11 mouse cellular contexts compared by ENCODE assay signal in genomic region chr13:98476175-98476838, GRCm38 (mm10). TPM values are rescaled to one million over a fixed set of nuclear protein-coding genes. Genes with fewer than 3 reads are reported as not detected.
DNase-seq lines count a peak whose midpoint lies in the region; ATAC-seq and TF ChIP-seq lines count a peak whose summit lies in the region.
"Had no signal": no experiment of that assay in that cellular context is flagged by ENCODE, and none has a peak within 500 bp of the region (broad histone marks: within the 10 kb centered on the region; RNA-seq: fewer than 3 reads in every experiment).

No protein-coding gene starts in this region.

- H3K4me2 ChIP-seq in forebrain, embryonic 13.5 days = no peak overlapping the region
- peak overlapping the region; percentile 30; the same call in 1 of the 2 replicates for H3K4me2 ChIP-seq in kidney, embryonic 15.5 days
- no peak overlapping the region for H3K4me2 ChIP-seq in hindbrain, postnatal 0 days (ENCODE audit: low read depth, low read length)
- H3K4me2 ChIP-seq: liver, embryonic 15.5 days had no signal

- no peak overlapping the region for H3K9ac ChIP-seq in forebrain, embryonic 13.5 days
- H3K9ac ChIP-seq in kidney, embryonic 15.5 days = no peak overlapping the region
- no peak overlapping the region for H3K9ac ChIP-seq in hindbrain, postnatal 0 days (replicated peaks; ENCODE audit: low read length)
- H3K9ac ChIP-seq: liver, embryonic 15.5 days had no signal

- peaks cover 30% of the 10 kb centered on the region for H3K27me3 ChIP-seq in forebrain, embryonic 10.5 days (ENCODE audit: poor library complexity, severe bottlenecking)
- no peaks in the 10 kb centered on the region; the same call in 1 of the 2 replicates for H3K27me3 ChIP-seq in forebrain, embryonic 13.5 days
- peaks cover 23% of the 10 kb centered on the region for H3K27me3 ChIP-seq in kidney, embryonic 15.5 days
- H3K27me3 ChIP-seq in hindbrain, postnatal 0 days (ENCODE audit: insufficient read depth, low read length) = no peaks in the 10 kb centered on the region
- H3K27me3 ChIP-seq: liver, embryonic 15.5 days had no signal

- H3K4me3 ChIP-seq in forebrain, embryonic 10.5 days = no peak overlapping the region
- no peak overlapping the region for H3K4me3 ChIP-seq in forebrain, embryonic 13.5 days
- no peak overlapping the region for H3K4me3 ChIP-seq in kidney, embryonic 15.5 days (replicated peaks)
- no peak overlapping the region for H3K4me3 ChIP-seq in hindbrain, postnatal 0 days (ENCODE audit: low read length)
- H3K4me3 ChIP-seq: liver, embryonic 15.5 days had no signal

- no peak for ATAC-seq in forebrain, embryonic 13.5 days
- peak; percentile 41 for ATAC-seq in kidney, embryonic 15.5 days (replicated peaks; ENCODE audit: low FRiP score)
- no peak for ATAC-seq in hindbrain, postnatal 0 days
- no peak for ATAC-seq in megakaryocyte, adult 5-6 weeks (ENCODE audit: poor library complexity, severe bottlenecking)
- ATAC-seq: activated CD4-positive, CD25-positive, alpha-beta regulatory T cell, adult 4 months; inflammation-experienced regulatory T-cells, adult 6 months had no signal

- no peak for DNase-seq in forebrain, embryonic 10.5 days (ENCODE audit: extremely low spot score, low spot score)
- DNase-seq in kidney, adult 9 months = no peak
- DNase-seq in brain, adult 2 months (ENCODE audit: low read depth, low spot score) = peak; percentile 11
- peak; percentile 17 for DNase-seq in hindbrain, postnatal 0 days (ENCODE audit: low spot score)
- no peak for DNase-seq in right cerebral cortex, adult 18-20 months

- H3K4me1 ChIP-seq in forebrain, embryonic 10.5 days = peaks cover 20% of the 10 kb centered on the region
- peaks cover 8% of the 10 kb centered on the region; the same call in 1 of the 2 replicates for H3K4me1 ChIP-seq in forebrain, embryonic 13.5 days
- peaks cover 32% of the 10 kb centered on the region for H3K4me1 ChIP-seq in kidney, embryonic 15.5 days
- H3K4me1 ChIP-seq in hindbrain, postnatal 0 days (ENCODE audit: insufficient read depth, low read length) = no peaks in the 10 kb centered on the region
- H3K4me1 ChIP-seq: liver, embryonic 15.5 days had no signal

- H3K27ac ChIP-seq in forebrain, embryonic 10.5 days = peak overlapping the region; percentile 76
- no peak overlapping the region for H3K27ac ChIP-seq in forebrain, embryonic 13.5 days
- peak overlapping the region; percentile 78 for H3K27ac ChIP-seq in kidney, embryonic 15.5 days
- no peak overlapping the region; the same call in 1 of the 2 replicates for H3K27ac ChIP-seq in hindbrain, postnatal 0 days
- H3K27ac ChIP-seq: liver, embryonic 15.5 days had no signal

- WGBS in forebrain, embryonic 10.5 days = 45% methylated on average over 14 of the region's 14 CpGs
- WGBS in forebrain, embryonic 13.5 days = 33% methylated on average over 13 of the region's 14 CpGs
- 23% methylated on average over 14 of the region's 14 CpGs for WGBS in kidney, embryonic 15.5 days
- 29% methylated on average over 14 of the region's 14 CpGs for WGBS in hindbrain, postnatal 0 days

- no peaks in the 10 kb centered on the region for H3K36me3 ChIP-seq in forebrain, embryonic 10.5 days (replicated peaks)
- no peaks in the 10 kb centered on the region for H3K36me3 ChIP-seq in forebrain, embryonic 13.5 days (ENCODE audit: poor library complexity, severe bottlenecking)
- no peaks in the 10 kb centered on the region for H3K36me3 ChIP-seq in kidney, embryonic 15.5 days
- no peaks in the 10 kb centered on the region for H3K36me3 ChIP-seq in hindbrain, postnatal 0 days (ENCODE audit: insufficient read depth, low read length)
- H3K36me3 ChIP-seq: liver, embryonic 15.5 days had no signal

- no peaks in the 10 kb centered on the region for H3K9me3 ChIP-seq in forebrain, embryonic 10.5 days
- H3K9me3 ChIP-seq in forebrain, embryonic 13.5 days (replicated peaks) = no peaks in the 10 kb centered on the region
- H3K9me3 ChIP-seq in kidney, embryonic 15.5 days (replicated peaks) = no peaks in the 10 kb centered on the region
- no peaks in the 10 kb centered on the region for H3K9me3 ChIP-seq in hindbrain, postnatal 0 days (ENCODE audit: low read length)
- H3K9me3 ChIP-seq: liver, embryonic 15.5 days had no signal

- no peak for TF ChIP-seq CTCF in hindbrain, postnatal 0 days (IDR thresholded peaks at IDR 0.05; ENCODE audit: low read depth)

RNA-seq across cellular contexts. Expression of gene Gm10320, which starts 15.5 kb away (rescaled TPM):
- polyA plus RNA-seq in forebrain, embryonic 10.5 days (2016; fragmentation: Nextera tagmentation; extraction: Ambion mirVana) = 1.2 and 1.3 TPM in 2 replicates
- 0.81 and 2.6 TPM in 2 replicates for polyA plus RNA-seq in forebrain, embryonic 13.5 days (2015; fragmentation: Nextera tagmentation; extraction: Ambion mirVana)
- polyA plus RNA-seq in kidney, embryonic 15.5 days (2015; fragmentation: Nextera tagmentation; extraction: Ambion mirVana) = 1.1 and 2.6 TPM in 2 replicates
- 0.52 TPM in 1 of 2 replicates, not detected in the other for total RNA-seq in hindbrain, postnatal 0 days (2014; rRNA removed)
- 0.72 and 0.74 TPM in 2 replicates for polyA plus RNA-seq in hindbrain, postnatal 0 days (2015; fragmentation: Nextera tagmentation; extraction: Ambion mirVana)
- 7.3 and 8.9 TPM in 2 replicates for total RNA-seq in megakaryocyte, adult 5-6 weeks (2015)
- 0.65 and 0.66 TPM in 2 replicates for total RNA-seq in megakaryocyte, adult 5-6 weeks (2017)

Comparison
In these comparisons a context has a peak if more than half of its experiments do, and no peak if none do; other contexts are left out.
1. H3K27ac ChIP-seq: peak in forebrain, embryonic 10.5 days (single experiment) and kidney, embryonic 15.5 days (single experiment); none in forebrain, embryonic 13.5 days (single experiment) and hindbrain, postnatal 0 days (single experiment).
2. DNase-seq: peak in brain, adult 2 months (single experiment) and hindbrain, postnatal 0 days (single experiment); none in forebrain, embryonic 10.5 days (single experiment), kidney, adult 9 months (single experiment) and right cerebral cortex, adult 18-20 months (single experiment).